Mouse (Mus musculus): ENCODE results near the gene Daam1.

- no peak for TF ChIP-seq EP300 (IDR thresholded peaks at IDR 0.05)
- TF ChIP-seq CTCF (IDR thresholded peaks at IDR 0.05) = no peak
Measured at GRCm38 (mm10) chr12:71821743-71822142, 9.1 kb upstream of the Daam1 start.

All from lung, postnatal 0 days (tissue).